Mouse (Mus musculus): ENCODE results near the gene Pnpla7. TPM values are rescaled to one million over a fixed set of nuclear protein-coding genes. Genes with fewer than 3 reads are reported as not detected.
"Not testable (repeated sequence)": the region's sequence is repeated elsewhere in the genome, so short reads cannot be mapped to it uniquely, and the experiment has no call there.

Pnpla7 gene
- polyA plus RNA-seq, 1 experiment = 71.4 TPM

DNA sequence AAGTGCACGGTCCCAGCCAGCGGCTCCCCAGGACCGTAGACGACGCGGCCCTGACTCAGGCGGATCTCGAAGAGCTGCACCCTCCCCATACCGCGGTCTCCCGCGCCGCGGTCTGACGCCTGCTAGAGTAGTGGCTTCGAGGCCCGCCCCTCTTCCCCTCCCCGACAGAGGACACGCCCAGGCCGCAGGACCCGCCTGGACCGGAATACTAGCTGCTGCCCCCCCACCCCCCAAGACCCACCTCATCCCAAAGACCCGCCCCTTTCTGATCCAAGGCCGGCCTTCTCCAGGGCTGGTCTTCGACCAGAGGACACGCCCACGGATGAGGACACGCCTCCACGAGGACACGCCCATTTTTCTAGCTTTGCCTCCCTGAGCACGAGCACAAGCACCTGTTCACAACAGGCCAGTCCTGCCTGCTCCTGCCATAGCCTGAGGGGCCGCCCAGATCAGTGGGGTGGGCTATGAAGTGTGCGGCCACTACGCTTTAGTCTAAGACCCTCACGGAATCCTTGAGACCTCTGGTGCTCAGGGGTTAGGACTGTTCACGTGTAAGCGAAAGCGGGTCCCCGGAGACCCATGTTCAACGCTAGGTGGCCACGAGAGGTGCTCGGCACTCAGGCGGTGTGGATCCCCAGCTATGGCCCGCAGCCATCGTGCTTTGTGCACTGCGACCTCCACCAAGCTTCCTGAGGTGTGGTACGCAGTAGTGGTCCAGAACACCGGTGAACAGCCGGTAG is 40.6 kb upstream of the Pnpla7 start, which contains the start of gene Arrdc1:
Arrdc1 (minus strand) TSS at position 196 of the 740 bp plus-strand sequence.
- H3K4me1 ChIP-seq (ENCODE audit: control insufficient read depth, insufficient read depth, low read length) = peaks cover 2% of the 10 kb centered on the region; the same call in 1 of the 2 replicates
- peak within 1 kb of the TSS; percentile 97 for H3K27ac ChIP-seq (ENCODE audit: control insufficient read depth, insufficient read depth, low read depth, low read length, poor library complexity)
- WGBS = under 1% methylated on average over 48 of the region's 49 CpGs
- peak within 1 kb of the TSS; percentile 73 for H3K4me3 ChIP-seq (replicated peaks; ENCODE audit: control insufficient read depth, low read depth, low read length)
- TF ChIP-seq POLR2A (IDR thresholded peaks at IDR 0.05; ENCODE audit: borderline replicate concordance, control insufficient read depth, low read depth, low read length) (peak; percentile 80), CTCF (IDR thresholded peaks at IDR 0.05; ENCODE audit: control insufficient read depth, insufficient read depth, low read length) (peak; percentile 55)

- WGBS = 62% methylated on average over 4 of the region's 4 CpGs
- Histone ChIP-seq H3K4me1 (ENCODE audit: control insufficient read depth, insufficient read depth, low read length) (no peaks in the 10 kb centered on the region), H3K27ac (ENCODE audit: control insufficient read depth, insufficient read depth, low read depth, low read length, poor library complexity) (no peak overlapping the region), H3K4me3 (replicated peaks; ENCODE audit: control insufficient read depth, low read depth, low read length) (no peak overlapping the region)
- TF ChIP-seq CTCF (IDR thresholded peaks at IDR 0.05; ENCODE audit: control insufficient read depth, insufficient read depth, low read length) (no peak), POLR2A (IDR thresholded peaks at IDR 0.05; ENCODE audit: borderline replicate concordance, control insufficient read depth, low read depth, low read length) (no peak)
Measured at GRCm38 (mm10) chr2:24942092-24942491, 33.7 kb upstream of the Pnpla7 start.

- H3K4me3 ChIP-seq (replicated peaks; ENCODE audit: control insufficient read depth, low read depth, low read length); H3K27ac ChIP-seq (ENCODE audit: control insufficient read depth, insufficient read depth, low read depth, low read length, poor library complexity); H3K4me1 ChIP-seq (ENCODE audit: control insufficient read depth, insufficient read depth, low read length): not testable (repeated sequence)
- WGBS = 37% methylated on average over 2 of the region's 2 CpGs
Measured at GRCm38 (mm10) chr2:24944304-24944703, 31.5 kb upstream of the Pnpla7 start.

DNA sequence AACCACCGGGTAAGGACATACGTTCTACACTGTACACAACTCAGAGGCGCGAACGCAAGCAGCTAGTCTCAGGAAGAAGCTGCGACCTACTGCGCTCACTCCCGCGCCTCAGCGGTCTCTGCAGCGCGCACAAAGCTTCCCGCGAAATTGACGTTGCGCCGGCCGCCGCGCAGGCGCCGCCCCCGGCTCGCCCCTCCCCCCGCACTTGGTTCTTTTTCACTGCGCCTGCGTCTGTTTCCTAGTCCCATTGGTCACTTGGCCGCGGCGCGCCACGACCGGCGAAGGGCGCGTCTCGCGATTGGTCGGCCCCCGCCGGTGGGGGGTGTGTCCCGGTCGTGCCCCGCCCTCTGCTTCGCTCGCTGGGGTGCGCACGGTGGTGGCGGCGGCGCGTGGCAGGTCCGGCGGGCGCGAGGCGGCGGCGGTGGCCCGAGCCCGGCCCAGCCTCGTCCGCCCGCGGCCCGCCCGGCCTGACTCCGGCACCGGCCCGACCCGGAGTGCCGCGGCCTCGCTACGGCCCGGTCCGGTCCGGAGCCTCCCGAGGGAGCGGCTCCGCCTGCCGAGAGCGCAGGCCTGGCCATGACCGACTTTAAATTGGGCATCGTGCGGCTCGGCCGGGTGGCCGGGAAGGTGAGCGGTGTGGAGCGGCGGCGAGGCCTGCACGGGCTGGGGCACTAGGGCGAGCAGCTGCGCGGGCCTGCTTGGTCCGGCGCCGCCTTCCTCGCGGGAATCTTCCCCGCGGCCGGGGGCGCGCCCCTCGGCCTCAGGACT is 26.2 kb upstream of the Pnpla7 start, which contains the start of gene Zmynd19:
Zmynd19 (plus strand) TSS at position 372 of the 768 bp plus-strand sequence.
- TF ChIP-seq CTCF (IDR thresholded peaks at IDR 0.05; ENCODE audit: control insufficient read depth, insufficient read depth, low read length) = no peak
- peak; percentile 60; the same call in 1 of the 2 replicates for TF ChIP-seq POLR2A (IDR thresholded peaks at IDR 0.05; ENCODE audit: borderline replicate concordance, control insufficient read depth, low read depth, low read length)
- Histone ChIP-seq H3K27ac (ENCODE audit: control insufficient read depth, insufficient read depth, low read depth, low read length, poor library complexity) (peak within 1 kb of the TSS; percentile 61; the same call in 1 of the 2 replicates), H3K4me1 (ENCODE audit: control insufficient read depth, insufficient read depth, low read length) (no peaks in the 10 kb centered on the region; the same call in 1 of the 2 replicates), H3K4me3 (replicated peaks; ENCODE audit: control insufficient read depth, low read depth, low read length) (peak within 1 kb of the TSS; percentile 82)
- under 1% methylated on average over 108 of the region's 108 CpGs for WGBS

DNA sequence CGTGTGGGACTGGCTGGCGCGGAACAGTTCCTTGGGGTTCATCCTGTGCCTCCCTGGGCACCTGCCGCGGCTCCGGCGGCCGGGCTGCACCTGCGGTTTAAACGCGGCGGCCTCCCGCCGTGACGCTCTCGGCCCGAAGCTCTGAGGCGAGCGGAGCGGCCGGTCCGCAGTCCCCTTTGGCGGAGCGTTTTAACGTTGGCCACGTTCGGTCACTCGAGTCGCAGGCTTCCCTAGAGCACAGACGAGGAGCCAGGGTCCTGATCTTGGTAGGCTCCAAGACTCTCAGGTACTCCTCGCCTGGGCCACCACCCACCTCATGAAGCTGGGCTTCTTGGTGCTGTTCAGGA is 25.7 kb upstream of the Pnpla7 start:
- H3K27ac ChIP-seq (ENCODE audit: control insufficient read depth, insufficient read depth, low read depth, low read length, poor library complexity) = peak overlapping the region; percentile 61; the same call in 1 of the 2 replicates
- H3K4me1 ChIP-seq (ENCODE audit: control insufficient read depth, insufficient read depth, low read length) = no peaks in the 10 kb centered on the region; the same call in 1 of the 2 replicates
- H3K4me3 ChIP-seq (replicated peaks; ENCODE audit: control insufficient read depth, low read depth, low read length) = peak overlapping the region; percentile 79
- TF ChIP-seq CTCF (IDR thresholded peaks at IDR 0.05; ENCODE audit: control insufficient read depth, insufficient read depth, low read length) = no peak
- no peak for TF ChIP-seq POLR2A (IDR thresholded peaks at IDR 0.05; ENCODE audit: borderline replicate concordance, control insufficient read depth, low read depth, low read length)
- WGBS = 0% methylated on average over 31 of the region's 31 CpGs

DNA sequence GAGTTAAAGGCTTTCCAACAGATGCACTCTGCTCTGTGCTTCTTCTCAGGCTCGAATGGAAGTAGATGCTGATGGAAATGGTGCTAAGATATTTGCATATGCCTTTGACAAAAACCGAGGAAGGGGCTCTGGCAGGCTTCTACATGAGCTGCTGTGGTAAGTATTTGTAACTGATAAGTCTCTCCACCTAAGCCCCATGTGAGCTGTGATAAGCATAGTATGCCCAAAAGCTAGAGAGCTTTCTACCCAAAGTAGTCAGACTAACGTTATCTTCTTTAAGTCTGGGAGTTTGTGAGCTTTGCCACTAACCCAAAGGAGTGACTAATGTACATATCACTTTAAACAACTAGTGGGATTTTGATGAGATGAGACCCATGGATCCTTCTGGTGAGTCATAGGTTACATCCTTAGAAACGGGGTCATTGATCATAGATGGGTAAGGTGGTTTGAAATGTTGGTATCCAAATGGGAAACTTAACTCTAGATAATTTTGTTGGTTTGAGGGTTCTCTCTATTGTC is 23.2 kb upstream of the Pnpla7 start:
- TF ChIP-seq CTCF (IDR thresholded peaks at IDR 0.05; ENCODE audit: control insufficient read depth, insufficient read depth, low read length) = no peak
- TF ChIP-seq POLR2A (IDR thresholded peaks at IDR 0.05; ENCODE audit: borderline replicate concordance, control insufficient read depth, low read depth, low read length) = no peak
- no peak overlapping the region for H3K4me3 ChIP-seq (replicated peaks; ENCODE audit: control insufficient read depth, low read depth, low read length)
- H3K27ac ChIP-seq (ENCODE audit: control insufficient read depth, insufficient read depth, low read depth, low read length, poor library complexity) = no peak overlapping the region
- 62% methylated on average over 4 of the region's 4 CpGs for WGBS
- no peaks in the 10 kb centered on the region; the same call in 1 of the 2 replicates for H3K4me1 ChIP-seq (ENCODE audit: control insufficient read depth, insufficient read depth, low read length)

DNA sequence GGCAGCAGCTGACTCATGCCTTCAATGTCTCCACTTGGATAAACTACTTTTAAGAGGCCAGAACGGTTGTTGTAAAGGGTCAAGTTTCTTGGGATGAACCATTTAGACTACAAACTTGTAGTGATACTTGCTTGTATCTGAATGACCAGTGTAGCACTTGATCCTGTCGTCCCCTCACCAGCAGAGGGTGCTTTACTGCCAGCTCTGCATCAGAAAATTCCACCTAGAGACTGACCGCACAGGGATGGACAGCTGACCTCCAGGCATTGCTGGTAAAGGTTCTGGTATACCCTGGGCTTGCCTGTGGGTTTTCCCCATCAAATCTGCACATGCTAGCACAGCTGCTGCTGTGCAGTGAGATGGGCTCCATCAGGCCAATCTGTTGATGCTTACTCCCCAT is 14.9 kb upstream of the Pnpla7 start:
- Histone ChIP-seq H3K4me3 (replicated peaks; ENCODE audit: control insufficient read depth, low read depth, low read length) (no peak overlapping the region), H3K27ac (ENCODE audit: control insufficient read depth, insufficient read depth, low read depth, low read length, poor library complexity) (no peak overlapping the region), H3K4me1 (ENCODE audit: control insufficient read depth, insufficient read depth, low read length) (no peaks in the 10 kb centered on the region)
- TF ChIP-seq CTCF (IDR thresholded peaks at IDR 0.05; ENCODE audit: control insufficient read depth, insufficient read depth, low read length) (peak; percentile 64), POLR2A (IDR thresholded peaks at IDR 0.05; ENCODE audit: borderline replicate concordance, control insufficient read depth, low read depth, low read length) (no peak)
- 56% methylated on average over 3 of the region's 3 CpGs for WGBS
